Mouse (Mus musculus) forebrain, embryonic 12.5 days (tissue): ENCODE measurements around the gene Ube2g2. TPM values are rescaled to one million over a fixed set of nuclear protein-coding genes. Genes with fewer than 3 reads are reported as not detected.

Experiments used
- ATAC-seq: fragments of 200-750 bp; cut with Nextera tagmentation; 2 replicates; pipeline ENCODE4 v1.8.0; 2017; ENCODE audit warnings: moderate TSS enrichment; ENCODE audit not compliant: low FRiP score
- H3K27ac ChIP-seq: fragments of 300-500 bp; sonication (generic); 2 replicates; pipeline ENCODE4 v1.5.1; 2016; ENCODE audit warnings: mild to moderate bottlenecking
- H3K27me3 ChIP-seq: fragments of 300-500 bp; sonication (generic); 2 replicates; pipeline ENCODE4 v1.6.1; 2016; ENCODE audit warnings: mild to moderate bottlenecking
- H3K36me3 ChIP-seq: fragments of 300-500 bp; sonication (generic); replicated peaks from 2 replicates; pipeline ENCODE4 v1.6.1; 2016; ENCODE audit warnings: mild to moderate bottlenecking
- H3K4me1 ChIP-seq: fragments of 300-500 bp; sonication (generic); 2 replicates; pipeline ENCODE4 v1.6.1; 2016
- H3K4me2 ChIP-seq: fragments of 300-500 bp; sonication (generic); 2 replicates; pipeline ENCODE4 v1.6.1; 2016; ENCODE audit warnings: mild to moderate bottlenecking, moderate library complexity
- H3K4me3 ChIP-seq: fragments of 300-500 bp; sonication (generic); replicated peaks from 2 replicates; pipeline ENCODE4 v1.5.1; 2016; ENCODE audit warnings: mild to moderate bottlenecking
- H3K9ac ChIP-seq: fragments of 300-500 bp; sonication (generic); 2 replicates; pipeline ENCODE4 v1.6.1; 2016; ENCODE audit warnings: mild to moderate bottlenecking
- H3K9me3 ChIP-seq: fragments of 300-500 bp; sonication (generic); 2 replicates; pipeline ENCODE4 v1.6.1; 2016
- WGBS: fragments of 180-500 bp; shearing (Covaris S2); methylation state at CpG from one replicate; pipeline ENCODE4 v1.1.7; 2016; 5-methylcytosine and 5-hydroxymethylcytosine counted together
- polyA plus RNA-seq: library from polyadenylated mRNA; unstranded; fragments of >200 nt; fragmentation: Nextera tagmentation; extraction: Ambion mirVana; gene quantifications from 2 replicates; pipeline ENCODE4 v1.2.1, GENCODE M21; 2016

The Ube2g2 gene
- polyA plus RNA-seq, 1 experiment from 2014 or later, result 87.0 TPM

- 81% methylated on average over 15 of the region's 15 CpGs for WGBS
- H3K9me3 ChIP-seq, result no peaks in the 10 kb centered on the region
- no peaks in the 10 kb centered on the region for H3K27me3 ChIP-seq
- no peaks in the 10 kb centered on the region for H3K4me1 ChIP-seq
- H3K4me3 ChIP-seq, result no peak overlapping the region
- no peak for ATAC-seq
- no peak overlapping the region for H3K4me2 ChIP-seq
- H3K9ac ChIP-seq, result no peak overlapping the region
- H3K36me3 ChIP-seq, result no peaks in the 10 kb centered on the region
- no peak overlapping the region for H3K27ac ChIP-seq
These were observed 36.4 kb downstream of the Ube2g2 start for GRCm38 (mm10) chr10:77658286-77658994.

- Histone ChIP-seq H3K36me3 (no peaks in the 10 kb centered on the region), H3K4me3 (no peak overlapping the region), H3K27me3 (no peaks in the 10 kb centered on the region), H3K9ac (no peak overlapping the region), H3K4me1 (no peaks in the 10 kb centered on the region), H3K27ac (no peak overlapping the region), H3K9me3 (no peaks in the 10 kb centered on the region), H3K4me2 (no peak overlapping the region)
- WGBS, result 63% methylated on average over 43 of the region's 43 CpGs
- no peak for ATAC-seq
These were observed 42.0 kb downstream of the Ube2g2 start for GRCm38 (mm10) chr10:77663949-77664665.

- no peaks in the 10 kb centered on the region for H3K4me1 ChIP-seq
- no peaks in the 10 kb centered on the region for H3K9me3 ChIP-seq
- no peak overlapping the region for H3K4me2 ChIP-seq
- H3K27me3 ChIP-seq, result no peaks in the 10 kb centered on the region
- H3K27ac ChIP-seq, result no peak overlapping the region
- H3K36me3 ChIP-seq, result no peaks in the 10 kb centered on the region
- 87% methylated on average over 8 of the region's 8 CpGs for WGBS
- ATAC-seq, result no peak
- H3K4me3 ChIP-seq, result no peak overlapping the region
- no peak overlapping the region for H3K9ac ChIP-seq
These were observed 44.3 kb downstream of the Ube2g2 start for GRCm38 (mm10) chr10:77666342-77666741.

- ATAC-seq, result no peak
These were observed 45.3 kb downstream of the Ube2g2 start for GRCm38 (mm10) chr10:77667402-77667801.

GRCm38 (mm10) chr10:77670710-77671109 lies 48.6 kb downstream of the Ube2g2 start:
- Histone ChIP-seq H3K4me1 (peaks cover 9% of the 10 kb centered on the region), H3K9ac (no peak overlapping the region), H3K4me3 (no peak overlapping the region), H3K36me3 (no peaks in the 10 kb centered on the region), H3K9me3 (no peaks in the 10 kb centered on the region), H3K27ac (no peak overlapping the region), H3K27me3 (peaks cover 9% of the 10 kb centered on the region), H3K4me2 (no peak overlapping the region)
- ATAC-seq, result no peak
- 80% methylated on average over 4 of the region's 4 CpGs for WGBS

More at GRCm38 (mm10) chr10:77667402-77667801, 45.3 kb downstream of the Ube2g2 start:
- H3K4me1 ChIP-seq, result no peaks in the 10 kb centered on the region
- H3K9me3 ChIP-seq, result no peaks in the 10 kb centered on the region
- no peaks in the 10 kb centered on the region for H3K36me3 ChIP-seq
- H3K4me3 ChIP-seq, result no peak overlapping the region
- no peak overlapping the region for H3K4me2 ChIP-seq
- no peak overlapping the region for H3K27ac ChIP-seq
- 89% methylated on average over 4 of the region's 4 CpGs for WGBS
- no peaks in the 10 kb centered on the region for H3K27me3 ChIP-seq
- no peak overlapping the region for H3K9ac ChIP-seq

GRCm38 (mm10) chr10:77671519-77671918 lies 49.4 kb downstream of the Ube2g2 start:
- Histone ChIP-seq H3K9me3 (no peaks in the 10 kb centered on the region), H3K4me1 (peaks cover 9% of the 10 kb centered on the region), H3K4me2 (no peak overlapping the region), H3K36me3 (no peaks in the 10 kb centered on the region), H3K4me3 (no peak overlapping the region), H3K27me3 (peaks cover 17% of the 10 kb centered on the region), H3K9ac (no peak overlapping the region), H3K27ac (no peak overlapping the region)
- no peak for ATAC-seq
- WGBS, result 85% methylated on average over 4 of the region's 4 CpGs

GRCm38 (mm10) chr10:77673765-77674164 lies 51.7 kb downstream of the Ube2g2 start:
- Histone ChIP-seq H3K4me2 (no peak overlapping the region), H3K36me3 (no peaks in the 10 kb centered on the region), H3K4me1 (peaks cover 22% of the 10 kb centered on the region), H3K9ac (no peak overlapping the region), H3K27ac (no peak overlapping the region), H3K27me3 (peaks cover 38% of the 10 kb centered on the region), H3K4me3 (no peak overlapping the region), H3K9me3 (no peaks in the 10 kb centered on the region)
- ATAC-seq, result no peak
- 66% methylated on average over 13 of the region's 13 CpGs for WGBS

- peak overlapping the region; percentile 36; the same call in 1 of the 2 replicates for H3K27ac ChIP-seq
- peaks cover 47% of the 10 kb centered on the region for H3K27me3 ChIP-seq
- peak; percentile 72 for ATAC-seq
- H3K9me3 ChIP-seq, result no peaks in the 10 kb centered on the region
- peak overlapping the region; percentile 2; the same call in 1 of the 2 replicates for H3K9ac ChIP-seq
- no peaks in the 10 kb centered on the region for H3K36me3 ChIP-seq
- peak overlapping the region; percentile 59 for H3K4me2 ChIP-seq
- H3K4me1 ChIP-seq, result peaks cover 22% of the 10 kb centered on the region
- peak overlapping the region; percentile 28 for H3K4me3 ChIP-seq
- under 1% methylated on average over 35 of the region's 35 CpGs for WGBS
These were observed 55.5 kb downstream of the Ube2g2 start for GRCm38 (mm10) chr10:77677562-77677961.

GRCm38 (mm10) chr10:77682994-77683393 lies 60.9 kb downstream of the Ube2g2 start:
- no peak for ATAC-seq
- Histone ChIP-seq H3K9me3 (no peaks in the 10 kb centered on the region), H3K9ac (no peak overlapping the region), H3K4me3 (no peak overlapping the region), H3K27me3 (peaks cover 60% of the 10 kb centered on the region), H3K4me2 (no peak overlapping the region), H3K4me1 (peaks cover 18% of the 10 kb centered on the region), H3K36me3 (no peaks in the 10 kb centered on the region), H3K27ac (no peak overlapping the region)
- WGBS, result 80% methylated on average over 7 of the region's 7 CpGs

GRCm38 (mm10) chr10:77684181-77684580 lies 62.1 kb downstream of the Ube2g2 start:
- WGBS, result 36% methylated on average over 8 of the region's 8 CpGs
- Histone ChIP-seq H3K4me3 (no peak overlapping the region), H3K27ac (no peak overlapping the region), H3K36me3 (no peaks in the 10 kb centered on the region), H3K9me3 (no peaks in the 10 kb centered on the region), H3K4me1 (peaks cover 18% of the 10 kb centered on the region), H3K9ac (no peak overlapping the region), H3K4me2 (no peak overlapping the region), H3K27me3 (peaks cover 50% of the 10 kb centered on the region)
- no peak for ATAC-seq

- Histone ChIP-seq H3K4me3 (no peak within 1 kb of the TSS), H3K27me3 (peaks cover 45% of the 10 kb centered on the region), H3K4me2 (no peak within 1 kb of the TSS), H3K4me1 (peaks cover 31% of the 10 kb centered on the region), H3K27ac (no peak within 1 kb of the TSS), H3K9me3 (no peaks in the 10 kb centered on the region), H3K36me3 (no peaks in the 10 kb centered on the region), H3K9ac (no peak within 1 kb of the TSS)
- no peak for ATAC-seq
- WGBS, result 7% methylated on average over 22 of the region's 22 CpGs
These were observed 64.0 kb downstream of the Ube2g2 start, which contains the start of gene Tspear for GRCm38 (mm10) chr10:77685895-77686664. TSS of gene Tspear (plus strand) at chr10:77686569.

- no peak overlapping the region for H3K9ac ChIP-seq
- H3K27me3 ChIP-seq, result peaks cover 45% of the 10 kb centered on the region
- WGBS, result 24% methylated on average over 10 of the region's 10 CpGs
- H3K4me3 ChIP-seq, result no peak overlapping the region
- H3K27ac ChIP-seq, result no peak overlapping the region
- no peak for ATAC-seq
- peaks cover 31% of the 10 kb centered on the region for H3K4me1 ChIP-seq
- no peaks in the 10 kb centered on the region for H3K36me3 ChIP-seq
- H3K4me2 ChIP-seq, result no peak overlapping the region
- H3K9me3 ChIP-seq, result no peaks in the 10 kb centered on the region
These were observed 64.9 kb downstream of the Ube2g2 start for GRCm38 (mm10) chr10:77687021-77687420.
